Mouse (Mus musculus) left cerebral cortex, adult 11 months (tissue): ENCODE results near the gene U2surp.
"Not testable (repeated sequence)": the region's sequence is repeated elsewhere in the genome, so short reads cannot be mapped to it uniquely, and the experiment has no call there.

Source experiments
- DNase-seq: peaks from one replicate; pipeline ENCODE4 v3.0.0; 2022; ENCODE audit warnings: low spot score

The U2surp gene

GRCm38 (mm10) chr9:95469011-95469576, 42.7 kb downstream of the U2surp start:
- not testable (repeated sequence) for DNase-seq

- DNase-seq = no peak
Measured at GRCm38 (mm10) chr9:95464028-95464427, 47.8 kb downstream of the U2surp start.

GRCm38 (mm10) chr9:95451931-95452330, 59.9 kb downstream of the U2surp start:
- DNase-seq = no peak

- no peak for DNase-seq
Measured at GRCm38 (mm10) chr9:95450586-95450985, 61.2 kb downstream of the U2surp start.

GRCm38 (mm10) chr9:95442321-95442731, 69.5 kb downstream of the U2surp start:
- no peak for DNase-seq

DNA sequence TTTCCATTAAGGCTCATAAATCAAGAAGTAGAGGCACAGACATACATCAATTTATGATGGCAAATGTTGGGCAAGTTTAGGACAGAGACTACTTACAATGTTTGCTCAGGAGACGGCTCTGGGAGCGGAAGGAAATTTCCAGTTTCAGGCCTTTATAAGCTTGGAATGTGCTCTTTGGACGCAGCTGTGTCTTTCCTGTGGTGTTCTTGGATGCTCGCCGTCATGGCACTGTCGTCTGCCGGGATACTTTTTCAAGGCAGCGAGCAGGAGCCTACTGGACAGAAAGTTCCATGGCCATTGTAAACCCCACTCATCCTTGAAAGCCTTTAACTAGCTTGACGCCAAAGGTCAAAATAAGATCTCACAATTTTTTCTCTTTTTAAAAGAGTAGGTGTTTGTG, 73.9 kb downstream of the U2surp start:
- DNase-seq = no peak

- no peak for DNase-seq
Measured at GRCm38 (mm10) chr9:95436294-95436613, 75.5 kb downstream of the U2surp start.

GRCm38 (mm10) chr9:95435506-95436293, 76.1 kb downstream of the U2surp start:
- no peak for DNase-seq

GRCm38 (mm10) chr9:95428277-95428676, 83.5 kb downstream of the U2surp start:
- DNase-seq = no peak

- no peak for DNase-seq
Measured at GRCm38 (mm10) chr9:95413911-95414310, 97.9 kb downstream of the U2surp start.

DNA sequence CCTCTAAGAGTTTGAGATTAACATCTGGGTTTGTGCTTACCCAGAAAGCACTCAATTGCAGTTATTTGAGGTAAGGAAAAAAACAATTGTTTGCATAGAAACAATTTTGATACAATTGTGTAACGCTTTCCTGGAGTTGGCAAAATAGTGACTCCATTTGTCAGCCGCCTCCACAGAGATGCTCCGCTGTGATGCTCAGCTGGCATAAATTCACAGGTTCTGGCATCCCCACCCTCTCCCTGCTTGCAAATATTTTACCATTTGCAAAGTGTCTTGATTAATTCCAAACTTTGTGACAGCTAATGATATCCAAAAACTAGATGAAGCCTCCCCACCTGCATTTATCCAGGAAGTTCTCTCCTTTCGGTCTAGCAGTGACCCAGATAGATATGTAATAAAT, 99.7 kb downstream of the U2surp start:
- no peak for DNase-seq

- no peak for DNase-seq
Measured at GRCm38 (mm10) chr9:95407586-95408220, 104.1 kb downstream of the U2surp start.
